Mouse (Mus musculus): ENCODE measurements around the gene Maged2.
"Not testable (repeated sequence)": the region's sequence is repeated elsewhere in the genome, so short reads cannot be mapped to it uniquely, and the experiment has no call there.

Maged2 gene

DNA sequence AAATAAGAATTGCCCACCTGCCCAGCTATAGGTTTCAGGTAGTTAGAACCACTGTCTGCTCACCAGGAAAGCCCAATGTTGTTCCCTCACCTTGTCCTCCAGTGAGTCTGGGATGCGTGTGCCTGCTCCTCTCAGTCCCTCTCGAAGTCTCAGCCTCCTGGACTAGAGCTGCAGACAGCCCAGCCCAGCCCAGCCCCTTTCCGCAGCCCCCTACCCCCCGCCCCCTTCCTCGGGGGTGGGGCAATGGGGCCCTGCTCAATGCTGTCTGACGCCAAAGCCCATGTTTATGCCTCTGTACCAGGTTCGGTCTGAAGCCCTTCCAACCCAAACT lies at the start of gene Maged2:
TSS of gene Maged2 (minus strand) at position 207 of the 331 bp plus-strand sequence.
- DNase-seq, result no peak

GRCm38 (mm10) chrX:150848230-150848629 lies 34.1 kb upstream of the Maged2 start:
- no peak for DNase-seq

DNA sequence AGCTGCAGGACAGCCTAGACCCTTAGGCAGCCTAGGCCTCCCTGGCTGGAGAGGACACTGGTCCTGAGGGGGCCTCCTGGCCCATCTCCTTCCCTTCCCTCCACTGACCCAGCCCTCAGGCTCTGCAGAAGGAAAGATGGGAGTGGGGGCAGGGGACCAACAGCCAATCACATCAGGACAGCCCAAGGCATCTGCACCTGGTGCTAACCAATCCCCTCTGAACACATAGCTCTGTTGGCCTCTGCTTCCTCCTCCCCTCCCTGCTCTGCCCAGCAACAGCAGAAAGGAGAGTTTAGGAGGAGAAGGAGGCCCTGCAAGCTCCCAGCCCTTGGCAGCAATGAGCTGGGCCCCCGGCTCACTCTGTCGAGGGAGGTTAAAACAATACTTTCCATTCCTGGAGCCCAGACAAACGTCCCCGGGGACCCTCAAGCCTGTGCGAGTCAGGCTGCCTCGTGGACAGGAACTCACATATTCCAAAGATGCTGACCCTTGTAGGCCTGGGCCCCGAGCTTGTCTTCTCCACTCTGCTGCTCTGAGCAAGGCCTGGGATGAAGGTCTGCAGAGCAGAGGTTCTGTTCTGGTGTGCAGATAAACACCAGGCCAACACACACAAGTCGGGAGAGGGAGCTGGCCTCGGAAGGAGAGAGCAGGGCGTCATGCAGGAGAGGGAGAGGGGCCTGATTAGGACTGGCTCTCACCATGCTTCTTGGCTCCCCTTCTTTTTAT lies 31.5 kb upstream of the Maged2 start:
- not testable (repeated sequence) for DNase-seq

DNA sequence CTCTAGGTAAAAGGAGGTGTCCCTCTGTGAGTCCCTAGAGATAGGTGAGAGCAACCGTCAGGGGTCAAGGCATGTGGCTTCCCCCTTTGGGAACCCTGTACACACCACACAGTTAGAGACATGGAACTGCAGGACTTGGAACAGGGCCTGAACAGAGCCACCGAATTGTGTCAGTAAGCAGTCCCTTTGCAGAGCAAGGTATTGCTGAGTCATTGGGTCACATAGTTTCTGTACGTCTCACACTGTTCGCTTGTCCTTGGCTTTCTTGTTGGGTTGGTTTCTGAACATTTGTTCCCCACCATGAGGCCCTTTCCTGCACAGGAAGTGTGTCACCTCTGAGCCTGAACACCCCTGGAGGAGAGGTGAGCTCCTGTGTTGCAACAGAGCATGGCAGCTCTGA lies 29.1 kb upstream of the Maged2 start:
- not testable (repeated sequence) for DNase-seq

- DNase-seq, result no peak
Measured at GRCm38 (mm10) chrX:150830297-150830696, 16.2 kb upstream of the Maged2 start.

DNA sequence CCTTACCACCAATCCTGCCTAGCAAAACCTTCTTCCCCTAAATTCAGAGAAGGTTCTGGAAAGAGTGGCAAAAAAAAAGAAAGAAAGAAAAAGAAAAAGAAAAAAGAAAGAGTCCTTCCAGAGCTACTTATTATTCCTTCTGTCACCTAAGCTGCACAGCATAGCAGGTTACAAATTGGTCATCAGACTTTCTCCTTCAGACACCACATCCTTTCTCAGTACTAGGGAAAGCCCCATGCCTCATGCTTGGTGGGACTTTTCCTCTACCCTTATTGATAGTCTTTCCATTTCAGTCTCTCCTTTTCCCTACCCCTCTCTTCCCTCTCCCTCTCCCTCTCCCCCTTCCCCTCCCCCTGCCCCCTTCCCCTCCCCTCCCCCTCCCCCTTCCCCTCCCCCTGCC lies 3.1 kb upstream of the Maged2 start:
- DNase-seq, result no peak

DNA sequence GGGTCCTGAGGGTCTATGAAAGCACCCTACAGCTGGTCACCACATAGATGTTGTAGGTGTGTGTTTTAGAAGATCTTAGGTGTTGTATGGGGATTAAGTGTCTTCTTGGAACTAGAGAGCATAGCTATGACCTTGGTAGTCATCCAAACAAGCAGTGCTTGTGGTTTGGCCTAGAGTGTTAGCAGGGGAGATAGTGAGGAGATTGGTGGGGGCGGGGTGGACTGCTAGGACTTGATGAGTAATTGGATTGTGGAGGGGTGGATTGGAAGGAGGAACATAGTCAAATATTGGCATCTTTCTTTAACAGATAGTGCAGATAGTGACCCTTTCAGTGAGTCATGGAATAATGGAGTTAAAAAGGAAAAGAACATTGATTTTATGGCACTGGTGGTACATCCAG lies 1.5 kb upstream of the Maged2 start:
- no peak for DNase-seq

GRCm38 (mm10) chrX:150813464-150814138 lies 544 bp downstream of the Maged2 start:
- peak; percentile 22 to 38 for DNase-seq

- DNase-seq, result peak; percentile 82 to 87
Measured at GRCm38 (mm10) chrX:150812787-150813298, 1.3 kb downstream of the Maged2 start.

DNA sequence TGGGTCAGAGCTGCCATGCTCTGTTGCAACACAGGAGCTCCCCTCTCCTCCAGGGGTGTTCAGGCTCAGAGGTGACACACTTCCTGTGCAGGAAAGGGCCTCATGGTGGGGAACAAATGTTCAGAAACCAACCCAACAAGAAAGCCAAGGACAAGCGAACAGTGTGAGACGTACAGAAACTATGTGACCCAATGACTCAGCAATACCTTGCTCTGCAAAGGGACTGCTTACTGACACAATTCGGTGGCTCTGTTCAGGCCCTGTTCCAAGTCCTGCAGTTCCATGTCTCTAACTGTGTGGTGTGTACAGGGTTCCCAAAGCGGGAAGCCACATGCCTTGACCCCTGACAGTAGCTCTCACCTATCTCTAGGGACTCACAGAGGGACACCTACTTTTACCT lies 13.2 kb downstream of the Maged2 start:
- not testable (repeated sequence) for DNase-seq

- DNase-seq, result not testable (repeated sequence)
Measured at GRCm38 (mm10) chrX:150798493-150799177, 15.5 kb downstream of the Maged2 start.

All from cerebellum, postnatal 36 days (tissue).